Mouse (Mus musculus) C2C12 (cell line): ENCODE results near the gene St6gal1. TPM values are rescaled to one million over a fixed set of nuclear protein-coding genes. Genes with fewer than 3 reads are reported as not detected.

ENCODE experiments used
- H3K27me3 ChIP-seq: one replicate; pipeline ENCODE4 v1.6.1; 2011; ENCODE audit not compliant: control insufficient read depth, insufficient read depth, insufficient read length
- H3K36me3 ChIP-seq: one replicate; pipeline ENCODE4 v1.6.1; 2011; ENCODE audit not compliant: control insufficient read depth, insufficient read depth
- H3K4me3 ChIP-seq: one replicate; pipeline ENCODE4 v1.5.1; 2011; ENCODE audit warnings: mild to moderate bottlenecking, control low read depth; ENCODE audit not compliant: poor library complexity, insufficient read depth, severe bottlenecking
- H3K79me2 ChIP-seq: one replicate; pipeline ENCODE4 v1.6.1; 2011; ENCODE audit not compliant: control insufficient read depth, insufficient read depth
- H3K79me3 ChIP-seq: one replicate; pipeline ENCODE4 v1.6.1; 2011; ENCODE audit warnings: low read depth, control low read depth
- H3ac ChIP-seq: one replicate; pipeline ENCODE3; 2011; ENCODE audit warnings: low read depth; ENCODE audit not compliant: control insufficient read depth, insufficient read length
- CEBPB ChIP-seq: IDR thresholded peaks from one replicate; pipeline ENCODE4 v1.6.1; 2011; ENCODE audit warnings: low read depth, mild to moderate bottlenecking, control low read depth, moderate library complexity
- CTCF ChIP-seq: IDR thresholded peaks from one replicate; pipeline ENCODE4 v1.5.1; 2011; ENCODE audit not compliant: control insufficient read depth, insufficient read depth, insufficient read length
- FOSL1 ChIP-seq: IDR thresholded peaks from one replicate; pipeline ENCODE4 v1.8.0; 2011; ENCODE audit warnings: mild to moderate bottlenecking, low read length; ENCODE audit not compliant: poor library complexity, insufficient read depth, severe bottlenecking
- MYOD1 ChIP-seq: IDR thresholded peaks from one replicate; pipeline ENCODE4 v1.6.1; 2011; ENCODE audit warnings: low read depth; ENCODE audit not compliant: control insufficient read depth, insufficient read length
- MYOG ChIP-seq: IDR thresholded peaks from one replicate; pipeline ENCODE4 v1.6.1; 2011; ENCODE audit not compliant: control insufficient read depth, insufficient read length; ENCODE audit errors: extremely low read depth
- USF1 ChIP-seq: IDR thresholded peaks from one replicate; pipeline ENCODE4 v1.6.1; 2011; ENCODE audit warnings: low read depth, mild to moderate bottlenecking, control low read depth, moderate library complexity
- polyA plus RNA-seq: library from polyadenylated mRNA; unstranded; fragments of >200 nt; fragmentation: generic; extraction: Trizol; gene quantifications from one replicate; pipeline ENCODE4 v1.2.1, GENCODE M21; 2012; ENCODE audit warnings: missing spikeins

St6gal1 gene
- polyA plus RNA-seq, 1 experiment = 6.2 TPM

DNA sequence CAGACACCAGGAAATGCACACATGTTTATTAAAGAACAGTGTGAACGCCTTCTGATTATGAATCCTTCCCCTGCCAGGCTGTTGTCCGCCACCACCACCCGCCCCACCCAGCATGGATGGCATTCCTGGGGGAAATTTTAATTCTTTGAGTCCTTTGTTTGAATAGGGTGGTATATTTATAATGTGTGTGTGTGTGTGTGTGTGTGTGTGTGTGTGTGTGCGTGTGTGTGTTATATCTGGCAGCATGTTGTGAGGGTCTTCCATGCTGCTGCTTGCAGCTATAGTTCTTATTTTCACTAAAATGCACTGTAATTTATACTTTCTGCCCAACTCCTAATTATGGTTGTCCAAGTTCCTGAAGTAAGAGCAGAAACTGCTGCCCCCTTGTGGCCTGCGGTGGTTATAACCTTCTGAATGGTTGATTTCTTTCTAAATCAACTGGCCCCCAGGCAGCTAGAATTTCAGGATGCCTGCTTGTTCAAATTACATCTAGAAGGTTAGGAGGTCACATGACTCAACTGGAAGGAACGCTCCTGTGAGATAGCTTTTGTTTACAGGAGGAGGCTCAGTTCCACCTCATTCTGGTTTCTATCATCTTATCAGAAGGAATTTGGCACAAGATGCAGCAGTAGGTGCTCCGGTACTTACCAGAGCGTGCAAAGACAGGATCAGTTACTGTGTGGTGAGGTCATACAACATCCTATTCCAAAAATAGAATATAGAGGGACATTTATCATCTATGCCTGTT lies 178.6 kb downstream of the St6gal1 start:
- Histone ChIP-seq H3K79me2 (no peaks in the 10 kb centered on the region), H3K79me3 (no peaks in the 10 kb centered on the region), H3K4me3 (no peak overlapping the region), H3K27me3 (no peaks in the 10 kb centered on the region), H3K36me3 (no peaks in the 10 kb centered on the region), H3ac (no peak overlapping the region)
- TF ChIP-seq USF1 = peak; percentile 73
- TF ChIP-seq CTCF = peak; percentile 10
- no peak for TF ChIP-seq MYOD1
- TF ChIP-seq FOSL1 = no peak
- TF ChIP-seq CEBPB = no peak
- no peak for TF ChIP-seq MYOG

Other genes with a start within 250 kb of the St6gal1 start
- gene Kng2, start 195.3 kb upstream of the St6gal1 start, polyA plus RNA-seq = not detected
- not detected for gene Kng1, start 166.9 kb upstream of the St6gal1 start, polyA plus RNA-seq
- gene Eif4a2, start 117.3 kb upstream of the St6gal1 start, polyA plus RNA-seq = 86.9 TPM
- gene Rfc4, start 97.0 kb upstream of the St6gal1 start, polyA plus RNA-seq = 39.8 TPM
- not detected for gene Adipoq, start 78.2 kb upstream of the St6gal1 start, polyA plus RNA-seq
- gene Rtp1, start 204.4 kb downstream of the St6gal1 start, polyA plus RNA-seq = not detected